Mouse (Mus musculus) MEL (cell line): Measurements from ENCODE around the gene Ccr6. TPM values are rescaled to one million over a fixed set of nuclear protein-coding genes. Genes with fewer than 3 reads are reported as not detected.

Source experiments
- DNase-seq: peaks from one replicate; pipeline ENCODE4 v3.0.0; 2011; ENCODE audit warnings: low read depth, low spot score
- H3K27ac ChIP-seq: 2 replicates; pipeline ENCODE4 v1.5.1; 2012; ENCODE audit warnings: low read depth, mild to moderate bottlenecking, control low read depth, low read length, moderate library complexity; ENCODE audit not compliant: control insufficient read depth
- H3K27me3 ChIP-seq, 2 experiments: fragments of 150-350 bp in 1 of 2; sonication (generic) in 1 of 2; 2 replicates each; pipeline ENCODE4 v1.6.1; 2012; ENCODE audit warnings: low read length in 2 of 2, mild to moderate bottlenecking in 2 of 2, improper control_type of control experiment in 1 of 2, moderate library complexity in 1 of 2; ENCODE audit not compliant: insufficient read depth in 2 of 2, control insufficient read depth in 1 of 2
- H3K36me3 ChIP-seq, 2 experiments: 2 replicates each; pipeline ENCODE4 v1.6.1; 2012 to 2014; ENCODE audit warnings: low read length in 2 of 2, improper control_type of control experiment in 1 of 2, inconsistent platforms in 1 of 2, mild to moderate bottlenecking in 1 of 2; ENCODE audit not compliant: insufficient read depth in 2 of 2, control insufficient read depth in 1 of 2
- H3K4me1 ChIP-seq, 2 experiments: fragments of 150-350 bp in 1 of 2; sonication (generic) in 1 of 2; 2 replicates each; pipeline ENCODE4 v1.6.1; 2012; ENCODE audit warnings: low read length in 2 of 2, improper control_type of control experiment in 1 of 2, mild to moderate bottlenecking in 1 of 2; ENCODE audit not compliant: insufficient read depth in 2 of 2, control insufficient read depth in 1 of 2
- H3K4me3 ChIP-seq, 2 experiments: fragments of 150-350 bp in 1 of 2; sonication (generic) in 1 of 2; 2 replicates each; pipeline ENCODE4 v1.5.1; 2012; ENCODE audit warnings: low read depth in 2 of 2, low read length in 2 of 2, mild to moderate bottlenecking in 2 of 2, moderate library complexity in 2 of 2, control low read depth in 1 of 2, improper control_type of control experiment in 1 of 2; ENCODE audit not compliant: control insufficient read depth in 1 of 2, insufficient read depth in 1 of 2
- H3K79me2 ChIP-seq: 2 replicates; pipeline ENCODE4 v1.6.1; 2012; ENCODE audit warnings: mild to moderate bottlenecking, low read length, moderate library complexity; ENCODE audit not compliant: control insufficient read depth, poor library complexity, insufficient read depth
- H3K9ac ChIP-seq: 2 replicates; pipeline ENCODE4 v1.6.1; 2012; ENCODE audit warnings: low read depth, mild to moderate bottlenecking, control low read depth, low read length, moderate library complexity; ENCODE audit not compliant: control insufficient read depth, poor library complexity, severe bottlenecking
- H3K9me3 ChIP-seq: fragments of 150-350 bp; sonication (generic); replicated peaks from 2 replicates; pipeline ENCODE4 v1.6.1; 2012; ENCODE audit warnings: mild to moderate bottlenecking, low read length, improper control_type of control experiment, moderate library complexity; ENCODE audit not compliant: insufficient read depth
- BHLHE40 ChIP-seq: IDR thresholded peaks from 2 replicates; pipeline ENCODE4 v1.6.1; 2012; ENCODE audit warnings: low read depth, mild to moderate bottlenecking, inconsistent platforms, low read length, improper control_type of control experiment, borderline replicate concordance
- CHD1 ChIP-seq: IDR thresholded peaks from 2 replicates; pipeline ENCODE4 v1.6.1; 2012; ENCODE audit warnings: low read depth, mild to moderate bottlenecking, inconsistent platforms, low read length, improper control_type of control experiment
- CHD2 ChIP-seq: IDR thresholded peaks from 2 replicates; pipeline ENCODE4 v1.6.1; 2011; ENCODE audit warnings: low read length, improper control_type of control experiment
- CTCF ChIP-seq, 3 experiments: IDR thresholded peaks in 2 of 3; conservative IDR thresholded peaks in 1 of 3; 2 replicates each; pipeline ENCODE4 v1.5.1; 2011 to 2012; ENCODE audit warnings: low read length in 3 of 3, low read depth in 2 of 3, mild to moderate bottlenecking in 2 of 3, improper control_type of control experiment in 1 of 3, inconsistent platforms in 1 of 3, mixed read lengths in 1 of 3, moderate library complexity in 1 of 3; ENCODE audit not compliant: control insufficient read depth in 1 of 3, insufficient read depth in 1 of 3, poor library complexity in 1 of 3, severe bottlenecking in 1 of 3
- E2F4 ChIP-seq: IDR thresholded peaks from 2 replicates; pipeline ENCODE4 v1.6.1; 2011; ENCODE audit warnings: low read depth, low read length, improper control_type of control experiment, borderline replicate concordance
- GATA1 ChIP-seq: IDR thresholded peaks from 2 replicates; pipeline ENCODE4 v1.6.1; 2011; ENCODE audit warnings: low read depth, low read length, improper control_type of control experiment
- JUND ChIP-seq: IDR thresholded peaks from 2 replicates; pipeline ENCODE4 v1.6.1; 2011; ENCODE audit warnings: low read depth, mild to moderate bottlenecking, improper control_type of control experiment, low read length
- MAFK ChIP-seq: IDR thresholded peaks from 2 replicates; pipeline ENCODE4 v1.6.1; 2011; ENCODE audit warnings: low read depth, mild to moderate bottlenecking, low read length, improper control_type of control experiment, borderline replicate concordance
- MAZ ChIP-seq: IDR thresholded peaks from 2 replicates; pipeline ENCODE4 v1.6.1; 2012; ENCODE audit warnings: low read depth, mild to moderate bottlenecking, inconsistent platforms, low read length, improper control_type of control experiment
- NRF1 ChIP-seq: IDR thresholded peaks from 2 replicates; pipeline ENCODE4 v1.6.1; 2014; ENCODE audit warnings: low read depth, mild to moderate bottlenecking, inconsistent platforms, low read length, improper control_type of control experiment, moderate library complexity; ENCODE audit not compliant: poor library complexity, insufficient read depth, severe bottlenecking
- POLR2A ChIP-seq, 2 experiments: IDR thresholded peaks; 2 replicates each; pipeline ENCODE4 v1.6.1; 2011 to 2012; ENCODE audit warnings: low read length in 2 of 2, mild to moderate bottlenecking in 2 of 2, control low read depth in 1 of 2, improper control_type of control experiment in 1 of 2, low read depth in 1 of 2, moderate library complexity in 1 of 2; ENCODE audit not compliant: control insufficient read depth in 1 of 2, insufficient read depth in 1 of 2, poor library complexity in 1 of 2
- POLR2AphosphoS2 ChIP-seq: IDR thresholded peaks from 2 replicates; pipeline ENCODE4 v1.6.1; 2011; ENCODE audit warnings: low read length, improper control_type of control experiment
- SIN3A ChIP-seq: IDR thresholded peaks from 2 replicates; pipeline ENCODE4 v1.6.1; 2012; ENCODE audit warnings: low read length, improper control_type of control experiment, inconsistent platforms
- SMC3 ChIP-seq: IDR thresholded peaks from 2 replicates; pipeline ENCODE4 v1.6.1; 2011; ENCODE audit warnings: low read depth, low read length, improper control_type of control experiment
- USF2 ChIP-seq, 2 experiments: IDR thresholded peaks; 2 replicates each; pipeline ENCODE4 v1.6.1; 2011 to 2012; ENCODE audit warnings: improper control_type of control experiment in 2 of 2, low read length in 2 of 2, borderline replicate concordance in 1 of 2, inconsistent platforms in 1 of 2, low read depth in 1 of 2, mild to moderate bottlenecking in 1 of 2; ENCODE audit not compliant: insufficient read depth in 1 of 2
- ZNF384 ChIP-seq: IDR thresholded peaks from 2 replicates; pipeline ENCODE4 v1.6.1; 2012; ENCODE audit warnings: low read depth, mild to moderate bottlenecking, inconsistent platforms, low read length, improper control_type of control experiment
- polyA plus RNA-seq, 2 experiments: library from polyadenylated mRNA; stranded (reverse) in 1 of 2; unstranded in 1 of 2; fragments of >175 nt in 1 of 2; fragments of >200 nt in 1 of 2; gene quantifications; 2 replicates each; pipeline versions ENCODE4 v1.2.1 to v1.2.4; 2012; ENCODE audit warnings: low replicate concordance in 2 of 2, low read depth in 1 of 2; ENCODE audit not compliant: insufficient read length in 2 of 2, insufficient read depth in 1 of 2, missing spikeins in 1 of 2
- total RNA-seq: library from RNA; depleted of rRNA; stranded (reverse); fragments of 300-350 nt; gene quantifications from 2 replicates; pipeline ENCODE4 v1.2.3, GENCODE M21; 2012; rRNA removed

The Ccr6 gene
- total and polyA plus RNA-seq, 3 experiments, result not detected

GRCm38 (mm10) chr17:8303671-8304070, 67.8 kb downstream of the Ccr6 start:
- no peaks in the 10 kb centered on the region for H3K4me1 ChIP-seq
- H3K36me3 ChIP-seq, result no peaks in the 10 kb centered on the region
- no peak for DNase-seq
- TF ChIP-seq E2F4 (no peak), NRF1 (no peak), MAZ (no peak), GATA1 (no peak), JUND (no peak), ZNF384 (no peak), CHD2 (no peak), BHLHE40 (no peak), CHD1 (no peak), POLR2A (IDR thresholded peaks at IDR 0.05; ENCODE audit: control insufficient read depth in 1 of 2, insufficient read depth in 1 of 2, low read depth in 1 of 2, low read length in 2 of 2, poor library complexity in 1 of 2) (no peak), POLR2AphosphoS2 (no peak)
- no peak overlapping the region for H3K27ac ChIP-seq
- no peaks in the 10 kb centered on the region for H3K9me3 ChIP-seq
- no peaks in the 10 kb centered on the region for H3K79me2 ChIP-seq
- H3K4me3 ChIP-seq, result no peak overlapping the region
- H3K9ac ChIP-seq, result no peak overlapping the region
- H3K27me3 ChIP-seq, result no peaks in the 10 kb centered on the region

GRCm38 (mm10) chr17:8305801-8306200, 70.0 kb downstream of the Ccr6 start:
- Histone ChIP-seq H3K36me3 (no peaks in the 10 kb centered on the region), H3K27ac (no peak overlapping the region), H3K9ac (no peak overlapping the region), H3K27me3 (no peaks in the 10 kb centered on the region), H3K9me3 (no peaks in the 10 kb centered on the region), H3K4me1 (no peaks in the 10 kb centered on the region), H3K79me2 (peaks cover 1% of the 10 kb centered on the region; the same call in 1 of the 2 replicates), H3K4me3 (no peak overlapping the region)
- DNase-seq, result no peak
- TF ChIP-seq USF2 (IDR thresholded peaks at IDR 0.05; ENCODE audit: borderline replicate concordance in 1 of 2, insufficient read depth in 1 of 2, low read depth in 1 of 2, low read length in 2 of 2) (no peak), CTCF (IDR thresholded peaks at IDR 0.05 in 2 of 3, conservative IDR thresholded peaks at IDR 0.05 in 1 of 3; ENCODE audit: control insufficient read depth in 1 of 3, insufficient read depth in 1 of 3, low read depth in 2 of 3, low read length in 3 of 3, poor library complexity in 1 of 3, severe bottlenecking in 1 of 3) (peak in 1 of 3 experiments; percentile 12; a peak in 1 of 6 replicates), BHLHE40 (no peak), SMC3 (no peak), SIN3A (no peak), MAFK (no peak)

Other genes with a start within 250 kb of the Ccr6 start
- not detected in 2 replicates for gene Gm49673, start 88.3 kb upstream of the Ccr6 start, total RNA-seq
- not detected for gene Gm49673, start 88.3 kb upstream of the Ccr6 start, polyA plus RNA-seq
- 44.5 and 49.3 TPM in 2 replicates for gene Rnaset2a, start 87.9 kb upstream of the Ccr6 start, total RNA-seq
- gene Rnaset2a, start 87.9 kb upstream of the Ccr6 start, polyA plus RNA-seq, result 10 to 100 TPM in 1 of 2 experiments, not detected in 1; 11.6 TPM
- 37.6 and 43.5 TPM in 2 replicates for gene Fgfr1op, start 70.5 kb upstream of the Ccr6 start, total RNA-seq
- gene Fgfr1op, start 70.5 kb upstream of the Ccr6 start, polyA plus RNA-seq, result 10 to 100 TPM in 1 of 2 experiments, not detected in 1; 44.5 TPM
- 89.6 and 105 TPM in 2 replicates for gene Mpc1, start 46.9 kb downstream of the Ccr6 start, total RNA-seq
- 10 to 100 TPM in 1 of 2 experiments, not detected in 1; 56.2 TPM for gene Mpc1, start 46.9 kb downstream of the Ccr6 start, polyA plus RNA-seq
- 87.9 and 88.0 TPM in 2 replicates for gene Sft2d1, start 75.1 kb downstream of the Ccr6 start, total RNA-seq
- 100 to 1,000 TPM in 1 of 2 experiments, not detected in 1; 101 TPM for gene Sft2d1, start 75.1 kb downstream of the Ccr6 start, polyA plus RNA-seq
- 0.03 and 0.04 TPM in 2 replicates for gene Prr18, start 101.4 kb downstream of the Ccr6 start, total RNA-seq
- gene Prr18, start 101.4 kb downstream of the Ccr6 start, polyA plus RNA-seq, result under 1 TPM in 1 of 2 experiments, not detected in 1; 0.10 TPM
- gene T2, start 119.9 kb downstream of the Ccr6 start, total RNA-seq, result not detected in 2 replicates
- gene T2, start 119.9 kb downstream of the Ccr6 start, polyA plus RNA-seq, result under 1 TPM in 1 of 2 experiments, not detected in 1; 0.15 TPM
- not detected in 2 replicates for gene T, start 198.4 kb downstream of the Ccr6 start, total RNA-seq
- gene T, start 198.4 kb downstream of the Ccr6 start, polyA plus RNA-seq, result not detected